Mouse (Mus musculus) heart, embryonic 10.5 days (tissue): ENCODE measurements around the gene Akr1b7. TPM values are rescaled to one million over a fixed set of nuclear protein-coding genes. Genes with fewer than 3 reads are reported as not detected.
"Not testable (repeated sequence)": the region's sequence is repeated elsewhere in the genome, so short reads cannot be mapped to it uniquely, and the experiment has no call there.

Experiments used
- DNase-seq: peaks from one replicate; pipeline ENCODE4 v3.0.0-alpha.2; 2017; ENCODE audit warnings: low spot score
- H3K27ac ChIP-seq: fragments of 300-500 bp; sonication (generic); 2 replicates; pipeline ENCODE4 v1.5.1; 2016; ENCODE audit warnings: mild to moderate bottlenecking
- H3K27me3 ChIP-seq: fragments of 300-500 bp; sonication (generic); 2 replicates; pipeline ENCODE4 v1.6.1; 2016; ENCODE audit warnings: mild to moderate bottlenecking; ENCODE audit not compliant: poor library complexity, insufficient read depth, severe bottlenecking
- H3K36me3 ChIP-seq: fragments of 300-500 bp; sonication (generic); 2 replicates; pipeline ENCODE4 v1.6.1; 2016; ENCODE audit warnings: mild to moderate bottlenecking, moderate library complexity
- H3K4me1 ChIP-seq: fragments of 300-500 bp; sonication (generic); 2 replicates; pipeline ENCODE4 v1.6.1; 2016; ENCODE audit warnings: mild to moderate bottlenecking
- H3K4me3 ChIP-seq: fragments of 300-500 bp; sonication (generic); 2 replicates; pipeline ENCODE4 v1.5.1; 2016; ENCODE audit warnings: mild to moderate bottlenecking, moderate library complexity
- H3K9me3 ChIP-seq: fragments of 300-500 bp; sonication (generic); 2 replicates; pipeline ENCODE4 v1.6.1; 2016; ENCODE audit warnings: mild to moderate bottlenecking, moderate library complexity
- WGBS: fragments of 180-500 bp; shearing (Covaris S2); methylation state at CpG from one replicate; pipeline ENCODE4 v1.1.7; 2016; 5-methylcytosine and 5-hydroxymethylcytosine counted together
- polyA plus RNA-seq: library from polyadenylated mRNA; unstranded; fragments of >200 nt; fragmentation: Nextera tagmentation; extraction: Ambion mirVana; gene quantifications from 2 replicates; pipeline ENCODE4 v1.2.1, GENCODE M21; 2016

The Akr1b7 gene
- 0.57 TPM in 1 of 2 replicates, not detected in the other for polyA plus RNA-seq

GRCm38 (mm10) chr6:34412023-34412422 is at the start of gene Akr1b7:
Gene Akr1b7 (plus strand): TSS chr6:34412334.
- no peak for DNase-seq
- Histone ChIP-seq H3K9me3 (no peaks in the 10 kb centered on the region), H3K36me3 (no peaks in the 10 kb centered on the region), H3K4me3 (no peak within 1 kb of the TSS), H3K27me3 (no peaks in the 10 kb centered on the region), H3K4me1 (no peaks in the 10 kb centered on the region), H3K27ac (no peak within 1 kb of the TSS)
- 76% methylated on average over 6 of the region's 6 CpGs for WGBS

GRCm38 (mm10) chr6:34364217-34365136 is 47.7 kb upstream of the Akr1b7 start:
- no peaks in the 10 kb centered on the region for H3K27me3 ChIP-seq
- peaks cover 8% of the 10 kb centered on the region for H3K4me1 ChIP-seq
- WGBS = 77% methylated on average over 12 of the region's 12 CpGs
- H3K9me3 ChIP-seq = no peaks in the 10 kb centered on the region
- H3K36me3 ChIP-seq = 0 out of 2 replicates have a peak, but pooled peaks cover 5% of the 10 kb centered on the region
- H3K4me3 ChIP-seq = no peak overlapping the region
- DNase-seq = no peak
- H3K27ac ChIP-seq = no peak overlapping the region

GRCm38 (mm10) chr6:34367998-34368397 is 44.1 kb upstream of the Akr1b7 start:
- peaks cover 8% of the 10 kb centered on the region for H3K4me1 ChIP-seq
- H3K27ac ChIP-seq = no peak overlapping the region
- H3K27me3 ChIP-seq = no peaks in the 10 kb centered on the region
- WGBS = 79% methylated on average over 9 of the region's 9 CpGs
- no peak overlapping the region for H3K4me3 ChIP-seq
- no peak for DNase-seq
- no peaks in the 10 kb centered on the region for H3K9me3 ChIP-seq
- H3K36me3 ChIP-seq = 0 out of 2 replicates have a peak, but pooled peaks cover 5% of the 10 kb centered on the region

GRCm38 (mm10) chr6:34370081-34370480 is 42.1 kb upstream of the Akr1b7 start:
- Histone ChIP-seq H3K36me3 (0 out of 2 replicates have a peak, but pooled peaks cover under 1% of the 10 kb centered on the region), H3K4me3 (no peak overlapping the region), H3K4me1 (peaks cover 8% of the 10 kb centered on the region), H3K27ac (no peak overlapping the region), H3K9me3 (no peaks in the 10 kb centered on the region), H3K27me3 (no peaks in the 10 kb centered on the region)
- DNase-seq = no peak
- WGBS = 86% methylated on average over 8 of the region's 8 CpGs

GRCm38 (mm10) chr6:34371700-34372351 is 40.3 kb upstream of the Akr1b7 start:
- peak overlapping the region; percentile 40; the same call in 1 of the 2 replicates for H3K4me3 ChIP-seq
- H3K27ac ChIP-seq = peak overlapping the region; percentile 59; the same call in 1 of the 2 replicates
- H3K27me3 ChIP-seq = no peaks in the 10 kb centered on the region
- WGBS = 23% methylated on average over 18 of the region's 18 CpGs
- no peaks in the 10 kb centered on the region for H3K36me3 ChIP-seq
- no peaks in the 10 kb centered on the region for H3K9me3 ChIP-seq
- DNase-seq = no peak
- H3K4me1 ChIP-seq = peaks cover 8% of the 10 kb centered on the region

- 69% methylated on average over 7 of the region's 7 CpGs for WGBS
- Histone ChIP-seq H3K36me3 (no peaks in the 10 kb centered on the region), H3K4me1 (peaks cover 4% of the 10 kb centered on the region; the same call in 1 of the 2 replicates), H3K27me3 (no peaks in the 10 kb centered on the region), H3K27ac (no peak overlapping the region), H3K4me3 (no peak overlapping the region), H3K9me3 (no peaks in the 10 kb centered on the region)
- peak; percentile 64 for DNase-seq
Measured at GRCm38 (mm10) chr6:34373841-34374240, 38.3 kb upstream of the Akr1b7 start.

GRCm38 (mm10) chr6:34375888-34376287 is 36.2 kb upstream of the Akr1b7 start:
- H3K4me3 ChIP-seq, H3K36me3 ChIP-seq, H3K9me3 ChIP-seq, H3K27me3 ChIP-seq, H3K27ac ChIP-seq, H3K4me1 ChIP-seq: not testable (repeated sequence)
- 80% methylated on average over 5 of the region's 5 CpGs for WGBS
- DNase-seq = peak; percentile 27

- no peaks in the 10 kb centered on the region for H3K9me3 ChIP-seq
- no peak for DNase-seq
- no peaks in the 10 kb centered on the region for H3K27me3 ChIP-seq
- no peak overlapping the region for H3K27ac ChIP-seq
- peaks cover 5% of the 10 kb centered on the region; the same call in 1 of the 2 replicates for H3K4me1 ChIP-seq
- H3K36me3 ChIP-seq = peaks cover 8% of the 10 kb centered on the region; the same call in 1 of the 2 replicates
- H3K4me3 ChIP-seq = peak overlapping the region; percentile 70; the same call in 1 of the 2 replicates
- 37% methylated on average over 8 of the region's 8 CpGs for WGBS
Measured at GRCm38 (mm10) chr6:34383401-34383800, 28.7 kb upstream of the Akr1b7 start.

- peak; percentile 88 for DNase-seq
- Histone ChIP-seq H3K36me3 (peaks cover 16% of the 10 kb centered on the region), H3K27ac (peak within 1 kb of the TSS; percentile 89), H3K4me1 (peaks cover 5% of the 10 kb centered on the region; the same call in 1 of the 2 replicates), H3K9me3 (no peaks in the 10 kb centered on the region), H3K27me3 (no peaks in the 10 kb centered on the region), H3K4me3 (peak within 1 kb of the TSS; percentile 70)
- WGBS = under 1% methylated on average over 17 of the region's 17 CpGs
Measured at GRCm38 (mm10) chr6:34384110-34384661, 27.9 kb upstream of the Akr1b7 start, which contains the start of gene Akr1b10. Gene Akr1b10 (plus strand): TSS chr6:34384218.

- Histone ChIP-seq H3K4me1 (peaks cover 5% of the 10 kb centered on the region; the same call in 1 of the 2 replicates), H3K27ac (peak overlapping the region; percentile 89), H3K36me3 (peaks cover 22% of the 10 kb centered on the region), H3K9me3 (no peaks in the 10 kb centered on the region), H3K27me3 (no peaks in the 10 kb centered on the region), H3K4me3 (peak overlapping the region; percentile 70)
- DNase-seq = no peak
- WGBS = 2% methylated on average over 13 of the region's 13 CpGs
Measured at GRCm38 (mm10) chr6:34384701-34385370, 27.3 kb upstream of the Akr1b7 start.

GRCm38 (mm10) chr6:34388420-34389156 is 23.5 kb upstream of the Akr1b7 start:
- DNase-seq = no peak
- H3K36me3 ChIP-seq = peaks cover 59% of the 10 kb centered on the region

GRCm38 (mm10) chr6:34395897-34396296 is 16.2 kb upstream of the Akr1b7 start:
- Histone ChIP-seq H3K4me1 (no peaks in the 10 kb centered on the region), H3K9me3 (no peaks in the 10 kb centered on the region), H3K27me3 (no peaks in the 10 kb centered on the region), H3K27ac (no peak overlapping the region), H3K36me3 (peaks cover 71% of the 10 kb centered on the region), H3K4me3 (no peak overlapping the region)
- 76% methylated on average over 5 of the region's 5 CpGs for WGBS
- no peak for DNase-seq

More at GRCm38 (mm10) chr6:34388420-34389156, 23.5 kb upstream of the Akr1b7 start:
- WGBS = 75% methylated on average over 4 of the region's 4 CpGs
- H3K27me3 ChIP-seq = no peaks in the 10 kb centered on the region
- H3K27ac ChIP-seq = no peak overlapping the region
- no peak overlapping the region for H3K4me3 ChIP-seq
- H3K9me3 ChIP-seq = no peaks in the 10 kb centered on the region
- H3K4me1 ChIP-seq = peaks cover 5% of the 10 kb centered on the region; the same call in 1 of the 2 replicates
